Mouse (Mus musculus) midbrain, embryonic 13.5 days (tissue): ENCODE measurements around the gene Cyth2. TPM values are rescaled to one million over a fixed set of nuclear protein-coding genes. Genes with fewer than 3 reads are reported as not detected.

Experiments
- ATAC-seq: fragments of 200-750 bp; cut with Nextera tagmentation; 2 replicates; pipeline ENCODE4 v1.8.0; 2017; ENCODE audit warnings: mild to moderate bottlenecking, moderate TSS enrichment, moderate library complexity
- H3K27ac ChIP-seq: fragments of 300-500 bp; sonication (generic); 2 replicates; pipeline ENCODE4 v1.5.1; 2015; ENCODE audit warnings: inconsistent platforms, mild to moderate bottlenecking, moderate library complexity
- H3K27me3 ChIP-seq: fragments of 300-500 bp; sonication (generic); 2 replicates; pipeline ENCODE4 v1.6.1; 2015; ENCODE audit warnings: mild to moderate bottlenecking, inconsistent platforms
- H3K36me3 ChIP-seq: fragments of 300-500 bp; sonication (generic); 2 replicates; pipeline ENCODE4 v1.6.1; 2015; ENCODE audit warnings: mild to moderate bottlenecking, inconsistent platforms
- H3K4me1 ChIP-seq: fragments of 300-500 bp; sonication (generic); replicated peaks from 2 replicates; pipeline ENCODE4 v1.6.1; 2015; ENCODE audit warnings: inconsistent platforms
- H3K4me2 ChIP-seq: fragments of 300-500 bp; sonication (generic); replicated peaks from 2 replicates; pipeline ENCODE4 v1.6.1; 2015; ENCODE audit warnings: moderate library complexity, mild to moderate bottlenecking, inconsistent platforms
- H3K4me3 ChIP-seq: fragments of 300-500 bp; sonication (generic); replicated peaks from 2 replicates; pipeline ENCODE4 v1.5.1; 2015; ENCODE audit warnings: mild to moderate bottlenecking, inconsistent platforms
- H3K9ac ChIP-seq: fragments of 300-500 bp; sonication (generic); replicated peaks from 2 replicates; pipeline ENCODE4 v1.6.1; 2015; ENCODE audit warnings: mild to moderate bottlenecking, inconsistent platforms
- H3K9me3 ChIP-seq: fragments of 300-500 bp; sonication (generic); 2 replicates; pipeline ENCODE4 v1.6.1; 2016; ENCODE audit warnings: mild to moderate bottlenecking, inconsistent platforms
- WGBS: fragments of 180-500 bp; shearing (Covaris S2); methylation state at CpG from one replicate; pipeline ENCODE4 v1.1.7; 2015; 5-methylcytosine and 5-hydroxymethylcytosine counted together
- polyA plus RNA-seq: library from polyadenylated mRNA; unstranded; fragments of >200 nt; fragmentation: Nextera tagmentation; extraction: Ambion mirVana; gene quantifications from 2 replicates; pipeline ENCODE4 v1.2.1, GENCODE M21; 2015

The Cyth2 gene
- 362 and 363 TPM in 2 replicates for polyA plus RNA-seq

DNA sequence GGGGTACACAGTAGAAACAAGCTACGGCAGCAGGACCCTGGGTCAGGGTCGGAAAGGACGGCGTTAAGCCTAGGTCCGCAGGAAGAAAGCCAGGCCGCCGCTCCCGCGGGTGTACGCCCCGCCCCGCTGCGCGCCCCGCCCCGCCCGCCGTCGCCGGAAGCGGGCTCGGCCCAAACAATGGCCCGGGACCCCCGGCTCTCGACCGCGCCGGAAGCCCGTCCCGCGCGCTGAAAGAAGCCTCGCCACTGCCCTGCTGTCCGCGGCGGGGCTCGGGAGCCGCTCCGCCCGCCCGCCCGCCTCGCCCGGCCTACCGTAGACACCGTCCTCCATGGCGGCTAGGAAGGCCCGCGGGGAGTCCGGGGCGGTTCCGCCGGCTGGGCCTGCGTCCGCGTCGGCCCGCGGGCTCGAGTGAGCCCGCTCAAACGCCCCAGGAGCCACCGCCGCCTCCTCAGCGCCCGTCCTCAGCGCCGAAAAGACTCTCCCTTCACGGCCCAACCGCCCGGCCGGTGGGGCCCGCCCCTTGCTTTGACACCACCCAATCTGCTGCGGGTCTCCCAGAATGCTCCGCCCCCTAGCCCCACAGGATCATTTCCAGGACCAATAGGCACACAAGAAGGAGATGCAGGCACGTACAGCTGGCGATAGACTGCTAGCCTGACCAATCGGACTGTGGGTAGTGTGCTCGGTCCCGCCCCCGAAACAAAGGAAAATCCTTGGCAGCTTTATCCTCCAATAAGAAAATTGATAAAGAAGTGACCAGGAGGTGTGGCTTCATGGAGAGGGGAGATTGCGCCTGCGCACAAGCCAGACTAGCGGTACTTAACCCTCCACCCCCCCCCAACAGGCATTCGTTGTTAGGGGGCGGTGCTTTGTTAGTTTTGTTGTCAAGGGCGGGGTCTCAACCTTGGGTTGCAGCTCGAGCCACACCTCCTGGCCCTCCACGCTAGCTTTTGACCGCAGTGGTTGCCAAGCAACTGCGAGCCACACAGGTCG lies at the start of gene Cyth2:
TSS of gene Cyth2 (minus strand) at position 795 of the 993 bp plus-strand sequence.
- Histone ChIP-seq H3K9me3 (no peaks in the 10 kb centered on the region), H3K27me3 (peaks cover 9% of the 10 kb centered on the region), H3K4me2 (peak within 1 kb of the TSS; percentile 94), H3K36me3 (peaks cover 39% of the 10 kb centered on the region), H3K9ac (peak within 1 kb of the TSS; percentile 99), H3K4me3 (peak within 1 kb of the TSS; percentile 91), H3K4me1 (peaks cover 42% of the 10 kb centered on the region), H3K27ac (peak within 1 kb of the TSS; percentile 100)
- peak; percentile 99 for ATAC-seq
- under 1% methylated on average over 61 of the region's 92 CpGs for WGBS

GRCm38 (mm10) chr7:45862804-45863203 lies 48.4 kb upstream of the Cyth2 start:
- Histone ChIP-seq H3K4me3 (no peak overlapping the region), H3K4me1 (peaks cover 28% of the 10 kb centered on the region), H3K27me3 (peaks cover 35% of the 10 kb centered on the region), H3K9me3 (no peaks in the 10 kb centered on the region), H3K4me2 (no peak overlapping the region), H3K9ac (no peak overlapping the region), H3K27ac (no peak overlapping the region), H3K36me3 (no peaks in the 10 kb centered on the region)
- no peak for ATAC-seq
- 88% methylated on average over 7 of the region's 7 CpGs for WGBS

- no peak overlapping the region for H3K4me2 ChIP-seq
- H3K4me1 ChIP-seq, result peaks cover 26% of the 10 kb centered on the region
- H3K9me3 ChIP-seq, result no peaks in the 10 kb centered on the region
- peaks cover 45% of the 10 kb centered on the region for H3K27me3 ChIP-seq
- no peak overlapping the region for H3K27ac ChIP-seq
- H3K4me3 ChIP-seq, result no peak overlapping the region
- H3K36me3 ChIP-seq, result no peaks in the 10 kb centered on the region
- ATAC-seq, result no peak
- no peak overlapping the region for H3K9ac ChIP-seq
- WGBS, result 63% methylated on average over 4 of the region's 4 CpGs
Measured at GRCm38 (mm10) chr7:45859008-45859407, 44.6 kb upstream of the Cyth2 start.

GRCm38 (mm10) chr7:45856950-45857901 lies 42.8 kb upstream of the Cyth2 start:
- Histone ChIP-seq H3K4me1 (peaks cover 26% of the 10 kb centered on the region), H3K27ac (no peak overlapping the region), H3K36me3 (no peaks in the 10 kb centered on the region), H3K27me3 (peaks cover 45% of the 10 kb centered on the region), H3K4me2 (peak overlapping the region; percentile 54), H3K9me3 (no peaks in the 10 kb centered on the region), H3K4me3 (peak overlapping the region; percentile 34), H3K9ac (peak overlapping the region; percentile 46; the same call in 1 of the 2 replicates)
- ATAC-seq, result peak; percentile 31; the same call in 1 of the 2 replicates
- WGBS, result 4% methylated on average over 30 of the region's 30 CpGs

GRCm38 (mm10) chr7:45853089-45853488 lies 38.7 kb upstream of the Cyth2 start:
- H3K9ac ChIP-seq, result no peak overlapping the region
- H3K9me3 ChIP-seq, result no peaks in the 10 kb centered on the region
- no peaks in the 10 kb centered on the region for H3K36me3 ChIP-seq
- ATAC-seq, result no peak
- 86% methylated on average over 12 of the region's 12 CpGs for WGBS
- H3K4me1 ChIP-seq, result peaks cover 14% of the 10 kb centered on the region
- no peak overlapping the region for H3K27ac ChIP-seq
- no peak overlapping the region for H3K4me3 ChIP-seq
- no peak overlapping the region for H3K4me2 ChIP-seq
- peaks cover 27% of the 10 kb centered on the region for H3K27me3 ChIP-seq

- Histone ChIP-seq H3K36me3 (no peaks in the 10 kb centered on the region), H3K4me1 (no peaks in the 10 kb centered on the region), H3K9ac (no peak overlapping the region), H3K27ac (no peak overlapping the region), H3K4me3 (no peak overlapping the region), H3K4me2 (no peak overlapping the region), H3K9me3 (no peaks in the 10 kb centered on the region), H3K27me3 (peaks cover 4% of the 10 kb centered on the region)
- ATAC-seq, result no peak
- 81% methylated on average over 3 of the region's 3 CpGs for WGBS
Measured at GRCm38 (mm10) chr7:45850661-45851060, 36.3 kb upstream of the Cyth2 start.

- H3K36me3 ChIP-seq, result no peaks in the 10 kb centered on the region
- no peak overlapping the region for H3K4me3 ChIP-seq
- no peak for ATAC-seq
- no peak overlapping the region for H3K4me2 ChIP-seq
- H3K9me3 ChIP-seq, result no peaks in the 10 kb centered on the region
- no peaks in the 10 kb centered on the region for H3K4me1 ChIP-seq
- 2% methylated on average over 6 of the region's 6 CpGs for WGBS
- H3K27me3 ChIP-seq, result peaks cover 4% of the 10 kb centered on the region; the same call in 1 of the 2 replicates
- no peak overlapping the region; the same call in 1 of the 2 replicates for H3K9ac ChIP-seq
- no peak overlapping the region for H3K27ac ChIP-seq
Measured at GRCm38 (mm10) chr7:45848447-45849027, 34.2 kb upstream of the Cyth2 start.

DNA sequence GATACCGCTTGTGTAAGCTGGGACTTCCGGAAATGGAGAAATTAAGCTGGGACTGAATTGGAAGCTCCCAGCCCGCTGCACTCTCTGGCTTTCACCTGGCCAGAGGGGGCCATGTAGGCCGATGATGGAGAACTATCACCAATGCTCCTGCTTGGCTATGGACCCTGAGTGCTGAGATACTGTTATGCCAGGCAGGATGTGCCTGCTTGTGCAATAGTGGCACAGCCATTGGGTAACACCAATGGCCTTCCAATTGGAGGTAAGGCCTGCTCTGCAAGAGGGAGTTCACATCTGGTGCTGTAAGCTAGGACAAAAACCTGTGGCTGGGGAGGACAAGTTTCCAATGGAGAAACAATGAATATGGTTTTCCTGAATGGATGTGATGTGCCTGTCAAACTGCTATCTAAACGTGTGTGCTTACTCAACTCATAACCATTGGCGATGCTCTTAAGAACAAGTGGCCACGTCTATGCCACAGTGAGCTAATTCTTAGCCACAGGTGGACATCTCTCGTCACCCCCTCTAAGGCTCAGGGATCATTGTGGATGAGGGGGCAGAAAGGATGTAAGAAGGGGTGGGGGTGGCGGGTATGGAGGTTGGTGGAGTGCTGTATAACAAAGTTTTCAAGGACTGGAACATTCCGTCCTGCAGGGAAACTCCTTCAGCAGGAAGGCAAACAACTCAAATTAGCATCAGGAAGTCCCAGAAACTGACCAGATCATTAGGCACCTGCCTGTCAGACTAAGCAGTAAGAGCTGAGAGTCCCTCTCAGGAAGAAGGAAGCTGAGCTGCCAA lies 28.8 kb upstream of the Cyth2 start:
- Histone ChIP-seq H3K4me2 (no peak overlapping the region), H3K36me3 (no peaks in the 10 kb centered on the region), H3K27me3 (peaks cover 16% of the 10 kb centered on the region), H3K9me3 (no peaks in the 10 kb centered on the region), H3K27ac (no peak overlapping the region), H3K9ac (no peak overlapping the region), H3K4me1 (no peaks in the 10 kb centered on the region), H3K4me3 (no peak overlapping the region)
- no peak for ATAC-seq
- WGBS, result 86% methylated on average over 10 of the region's 10 CpGs

DNA sequence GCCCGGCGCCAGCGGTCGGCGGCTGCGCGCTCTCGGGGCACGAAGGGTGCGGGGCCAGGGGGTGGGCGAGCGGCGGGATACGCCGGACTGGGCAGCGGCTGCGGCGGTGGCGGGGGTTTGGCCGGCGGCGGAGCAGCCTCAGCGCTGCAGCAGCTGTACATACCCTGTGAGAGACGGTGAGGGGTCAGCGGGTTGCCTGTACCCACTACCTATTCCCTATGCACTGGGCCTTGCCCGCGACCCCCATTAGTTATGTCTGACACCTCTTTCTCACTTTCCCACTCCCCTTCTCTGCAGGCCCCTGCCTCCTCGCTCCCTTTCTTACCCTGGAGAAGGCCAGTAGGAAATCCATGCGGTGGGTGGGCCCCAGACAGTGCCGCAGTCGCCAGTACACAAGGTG lies 19.5 kb upstream of the Cyth2 start:
- Histone ChIP-seq H3K4me1 (peaks cover 35% of the 10 kb centered on the region), H3K4me2 (peak overlapping the region; percentile 49), H3K9me3 (no peaks in the 10 kb centered on the region), H3K9ac (peak overlapping the region; percentile 32; the same call in 1 of the 2 replicates), H3K4me3 (peak overlapping the region; percentile 31), H3K36me3 (peaks cover 6% of the 10 kb centered on the region; the same call in 1 of the 2 replicates), H3K27me3 (peaks cover 64% of the 10 kb centered on the region), H3K27ac (no peak overlapping the region)
- ATAC-seq, result no peak
- WGBS, result 3% methylated on average over 31 of the region's 31 CpGs

DNA sequence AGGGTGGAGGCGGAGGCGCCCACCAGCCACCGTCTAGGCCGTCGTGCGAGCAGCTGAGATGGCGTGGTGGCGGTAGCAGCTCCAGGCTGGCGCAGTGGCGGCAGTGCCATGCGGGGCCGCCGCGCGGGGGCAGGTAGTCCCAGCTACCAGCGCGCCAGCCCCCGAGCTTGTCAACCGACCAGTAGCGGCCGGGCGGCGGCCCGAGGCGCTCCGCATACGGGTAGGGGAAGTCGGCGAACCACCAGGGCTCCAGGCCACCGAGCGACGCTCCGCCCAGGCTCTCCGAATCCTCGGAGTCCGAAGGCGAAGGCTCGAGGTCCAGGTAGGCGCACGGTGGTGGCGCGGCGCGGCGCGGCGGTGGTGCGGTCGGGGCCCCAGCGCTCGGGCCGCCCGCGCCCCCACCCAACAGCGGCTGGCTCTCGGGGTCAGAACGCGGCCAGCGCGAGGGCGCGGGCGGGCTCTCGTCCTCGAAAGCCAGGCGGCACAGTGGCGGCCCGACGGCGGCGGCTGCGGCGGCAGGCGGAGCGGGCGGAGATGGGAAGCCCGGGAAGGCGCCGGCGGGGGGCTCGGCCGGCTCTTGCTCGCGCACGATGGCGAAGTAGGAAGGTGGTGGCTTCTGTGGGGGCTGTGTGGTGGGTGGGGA lies 18.9 kb upstream of the Cyth2 start:
- Histone ChIP-seq H3K36me3 (peaks cover 12% of the 10 kb centered on the region), H3K4me3 (peak overlapping the region; percentile 31), H3K27ac (no peak overlapping the region), H3K9me3 (no peaks in the 10 kb centered on the region), H3K9ac (peak overlapping the region; percentile 32; the same call in 1 of the 2 replicates), H3K4me2 (peak overlapping the region; percentile 49), H3K4me1 (peaks cover 35% of the 10 kb centered on the region), H3K27me3 (peaks cover 64% of the 10 kb centered on the region)
- ATAC-seq, result no peak
- under 1% methylated on average over 80 of the region's 86 CpGs for WGBS
